Mouse (Mus musculus) CH12.LX (cell line): ENCODE results near the gene Gm15737. TPM values are rescaled to one million over a fixed set of nuclear protein-coding genes. Genes with fewer than 3 reads are reported as not detected.

Source experiments
- DNase-seq: peaks from one replicate; pipeline ENCODE4 v3.0.0-alpha.2; 2013; ENCODE audit errors: extremely low read depth
- H3K27ac ChIP-seq: 2 replicates; pipeline ENCODE4 v1.5.1; 2012; ENCODE audit warnings: low read depth, mild to moderate bottlenecking, control low read depth, moderate library complexity; ENCODE audit not compliant: insufficient read depth
- H3K27me3 ChIP-seq: replicated peaks from 2 replicates; pipeline ENCODE3; 2012; ENCODE audit warnings: inconsistent platforms
- H3K36me3 ChIP-seq, 2 experiments: replicated peaks in 1 of 2; 2 replicates each; pipeline versions ENCODE3 to v1.6.1; 2012; ENCODE audit warnings: inconsistent platforms in 1 of 2, low read length in 1 of 2, mild to moderate bottlenecking in 1 of 2, mixed read lengths in 1 of 2, moderate library complexity in 1 of 2; ENCODE audit not compliant: control insufficient read depth in 1 of 2, insufficient read depth in 1 of 2
- H3K4me1 ChIP-seq, 2 experiments: 2 replicates each; pipeline ENCODE4 v1.6.1; 2012; ENCODE audit warnings: inconsistent platforms in 1 of 2, moderate library complexity in 1 of 2; ENCODE audit not compliant: insufficient read depth in 2 of 2, control insufficient read depth in 1 of 2
- H3K4me2 ChIP-seq: 2 replicates; pipeline ENCODE4 v1.6.1; 2012; ENCODE audit warnings: low read depth, mild to moderate bottlenecking, control low read depth; ENCODE audit not compliant: poor library complexity, insufficient read depth, severe bottlenecking
- H3K4me3 ChIP-seq, 3 experiments: fragments of 150-350 bp in 1 of 3; sonication (generic) in 1 of 3; replicated peaks in 1 of 3; 2 replicates each; pipeline versions ENCODE3 to v1.5.1; 2011 to 2012; ENCODE audit warnings: low read depth in 2 of 3, low read length in 2 of 3, mild to moderate bottlenecking in 2 of 3, moderate library complexity in 2 of 3, control low read depth in 1 of 3, improper control_type of control experiment in 1 of 3, inconsistent platforms in 1 of 3, mixed read lengths in 1 of 3; ENCODE audit not compliant: poor library complexity in 1 of 3
- H3K79me2 ChIP-seq: replicated peaks from 2 replicates; pipeline ENCODE4 v1.6.1; 2012; ENCODE audit warnings: mild to moderate bottlenecking, moderate library complexity; ENCODE audit not compliant: control insufficient read depth, poor library complexity, insufficient read depth, severe bottlenecking; ENCODE audit errors: extremely low read depth
- H3K9ac ChIP-seq: 2 replicates; pipeline ENCODE4 v1.6.1; 2012; ENCODE audit warnings: low read depth, mild to moderate bottlenecking, control low read depth, moderate library complexity; ENCODE audit not compliant: insufficient read depth
- H3K9me3 ChIP-seq: replicated peaks from 2 replicates; pipeline ENCODE3; 2012; ENCODE audit warnings: low read length, inconsistent platforms, mixed read lengths
- BHLHE40 ChIP-seq: IDR thresholded peaks from 2 replicates; pipeline ENCODE4 v1.6.1; 2011; ENCODE audit warnings: mild to moderate bottlenecking, low read depth, low read length, improper control_type of control experiment
- ELF1 ChIP-seq: IDR thresholded peaks from 2 replicates; pipeline ENCODE4 v1.6.1; 2014; ENCODE audit warnings: low read depth, mild to moderate bottlenecking, inconsistent platforms, low read length, improper control_type of control experiment
- ETS1 ChIP-seq: conservative IDR thresholded peaks from 2 replicates; pipeline ENCODE4 v1.6.1; 2012; ENCODE audit warnings: low read depth, mild to moderate bottlenecking, inconsistent platforms, low read length, improper control_type of control experiment, moderate library complexity
- JUND ChIP-seq: conservative IDR thresholded peaks from 2 replicates; pipeline ENCODE4 v1.6.1; 2011; ENCODE audit warnings: low read depth, low read length, improper control_type of control experiment
- MAFK ChIP-seq: IDR thresholded peaks from 2 replicates; pipeline ENCODE4 v1.6.1; 2011; ENCODE audit warnings: low read length, improper control_type of control experiment; ENCODE audit not compliant: insufficient replicate concordance
- MAX ChIP-seq: IDR thresholded peaks from 2 replicates; pipeline ENCODE4 v1.6.1; 2011; ENCODE audit warnings: low read length, improper control_type of control experiment
- MAZ ChIP-seq: IDR thresholded peaks from 2 replicates; pipeline ENCODE4 v1.6.1; 2012; ENCODE audit warnings: low read depth, mild to moderate bottlenecking, inconsistent platforms, low read length, improper control_type of control experiment, moderate library complexity
- NELFE ChIP-seq: IDR thresholded peaks from 2 replicates; pipeline ENCODE4 v1.6.1; 2011; ENCODE audit warnings: low read depth, low read length, improper control_type of control experiment
- POLR2A ChIP-seq: IDR thresholded peaks from 2 replicates; pipeline ENCODE4 v1.6.1; 2011; ENCODE audit warnings: low read depth, mild to moderate bottlenecking, improper control_type of control experiment, low read length
- POLR2AphosphoS2 ChIP-seq: IDR thresholded peaks from 2 replicates; pipeline ENCODE4 v1.6.1; 2011; ENCODE audit warnings: low read depth, low read length, improper control_type of control experiment
- RCOR1 ChIP-seq: conservative IDR thresholded peaks from 2 replicates; pipeline ENCODE4 v1.6.1; 2012; ENCODE audit warnings: low read depth, mild to moderate bottlenecking, inconsistent platforms, low read length, improper control_type of control experiment
- SIN3A ChIP-seq: IDR thresholded peaks from 2 replicates; pipeline ENCODE4 v1.6.1; 2012; ENCODE audit warnings: low read length, improper control_type of control experiment, inconsistent platforms
- SMC3 ChIP-seq: IDR thresholded peaks from 2 replicates; pipeline ENCODE4 v1.6.1; 2011; ENCODE audit warnings: low read depth, low read length, improper control_type of control experiment
- TCF12 ChIP-seq: IDR thresholded peaks from 2 replicates; pipeline ENCODE4 v1.6.1; 2014; ENCODE audit warnings: low read depth, mild to moderate bottlenecking, inconsistent platforms, low read length, improper control_type of control experiment
- USF1 ChIP-seq: IDR thresholded peaks from 2 replicates; pipeline ENCODE4 v1.6.1; 2014; ENCODE audit warnings: low read depth, mild to moderate bottlenecking, inconsistent platforms, low read length, improper control_type of control experiment
- ZKSCAN1 ChIP-seq: IDR thresholded peaks from 2 replicates; pipeline ENCODE4 v1.6.1; 2012; ENCODE audit warnings: low read depth, inconsistent platforms, low read length, improper control_type of control experiment, borderline replicate concordance
- ZNF384 ChIP-seq: IDR thresholded peaks from 2 replicates; pipeline ENCODE4 v1.6.1; 2012; ENCODE audit warnings: low read depth, low read length, improper control_type of control experiment, inconsistent platforms
- dilution Hi-C: fragments of 300-500 bp; cut with MboI; formaldehyde crosslinking; loops from 2 replicates; pipeline ENCODE4 v1.14.3; 2020; ENCODE audit warnings: low sequenced_read_pairs; ENCODE audit not compliant: extremely low pct_unique_long_range_greater_than_20kb, extremely low pct_ligation_motif_present
- in situ Hi-C: fragments of 300-500 bp; cut with MboI; formaldehyde crosslinking; loops from 3 replicates; pipeline ENCODE4 v1.14.3; 2019; ENCODE audit warnings: low sequenced_read_pairs, low pct_ligation_motif_present, low pct_unique_long_range_greater_than_20kb, mixed read lengths
- polyA plus RNA-seq: library from polyadenylated mRNA; unstranded; fragments of >175 nt; gene quantifications from 2 replicates; pipeline ENCODE4 v1.2.1, GENCODE M21; 2012; ENCODE audit warnings: low read depth; ENCODE audit not compliant: insufficient read length
- total RNA-seq, 2 experiments: library from RNA; depleted of rRNA; stranded (reverse); fragments of 300-350 nt in 1 of 2; fragments of >200 nt in 1 of 2; gene quantifications; 2 replicates each; pipeline ENCODE4 v1.2.3; 2012 to 2014

Gm15737 gene
- total and polyA plus RNA-seq, 3 experiments: not detected

DNA sequence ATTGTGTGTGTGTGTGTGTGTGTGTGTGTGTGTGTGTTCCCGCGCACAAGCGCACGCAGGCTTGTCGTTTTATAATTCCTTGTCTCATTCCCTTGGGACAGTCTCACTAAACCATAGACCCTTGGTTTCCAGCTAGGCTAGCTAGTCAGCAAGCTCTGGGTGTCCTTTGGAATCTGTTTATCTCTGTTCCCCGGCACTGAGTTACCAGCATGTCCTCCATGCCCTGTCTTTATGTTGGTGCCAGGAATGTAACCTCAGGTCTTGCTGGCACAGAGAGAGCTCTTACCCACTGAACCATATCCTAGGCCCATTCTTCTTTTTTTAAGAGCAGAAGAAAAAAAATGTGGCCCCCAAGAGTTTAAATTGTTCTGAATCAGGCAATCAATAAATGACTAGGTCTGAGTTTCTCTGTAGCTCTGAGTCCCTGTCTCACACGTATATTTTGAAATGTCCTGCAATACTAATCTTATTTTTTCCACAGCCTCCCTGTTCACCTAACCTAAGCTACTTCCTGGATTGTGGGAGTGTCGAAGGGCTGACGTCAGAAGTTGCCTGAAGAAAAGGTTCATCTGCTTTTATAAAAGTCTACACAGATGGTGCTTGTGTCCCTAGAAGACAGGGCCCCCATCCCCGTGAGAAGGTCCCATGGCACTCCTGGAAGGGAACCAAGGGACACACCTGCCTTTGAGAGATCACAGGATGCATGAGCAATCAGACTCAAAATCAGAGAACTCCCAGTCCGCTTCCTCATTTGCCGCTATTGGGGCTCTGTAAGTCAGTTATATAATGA, 10.2 kb upstream of the Gm15737 start:
- in situ Hi-C loops (no loop called here), dilution Hi-C loops (no loop called here)
- H3K9ac ChIP-seq: no peak overlapping the region
- peaks cover 74% of the 10 kb centered on the region for H3K9me3 ChIP-seq
- no peak for DNase-seq
- no peaks in the 10 kb centered on the region for H3K36me3 ChIP-seq
- TF ChIP-seq BHLHE40 (no peak), MAX (no peak), MAZ (no peak), POLR2AphosphoS2 (no peak), RCOR1 (no peak), USF1 (no peak), NELFE (no peak), ELF1 (no peak), ZKSCAN1 (no peak), ZNF384 (no peak), JUND (no peak), ETS1 (no peak), SIN3A (no peak)
- no peak overlapping the region for H3K4me2 ChIP-seq
- H3K79me2 ChIP-seq: no peaks in the 10 kb centered on the region
- H3K27me3 ChIP-seq: no peaks in the 10 kb centered on the region
- no peak overlapping the region for H3K27ac ChIP-seq
- no peaks in the 10 kb centered on the region for H3K4me1 ChIP-seq
- no peak overlapping the region for H3K4me3 ChIP-seq

GRCm38 (mm10) chr6:92860285-92860912, 8.8 kb upstream of the Gm15737 start:
- Histone ChIP-seq H3K9me3 (peaks cover 65% of the 10 kb centered on the region), H3K27ac (no peak overlapping the region), H3K9ac (no peak overlapping the region), H3K36me3 (no peaks in the 10 kb centered on the region), H3K79me2 (no peaks in the 10 kb centered on the region), H3K27me3 (no peaks in the 10 kb centered on the region), H3K4me3 (no peak overlapping the region), H3K4me1 (no peaks in the 10 kb centered on the region), H3K4me2 (no peak overlapping the region)
- dilution Hi-C loops (no loop called here), in situ Hi-C loops (no loop called here)
- no peak for DNase-seq
- TF ChIP-seq POLR2A: no peak
- no peak for TF ChIP-seq NELFE
- TF ChIP-seq MAFK: no peak
- no peak for TF ChIP-seq SMC3
- TF ChIP-seq TCF12: no peak
- no peak for TF ChIP-seq ELF1
- TF ChIP-seq ZNF384: no peak
